Mouse (Mus musculus) ES-Bruce4 (cell line): ENCODE measurements around the gene Atp5e. TPM values are rescaled to one million over a fixed set of nuclear protein-coding genes. Genes with fewer than 3 reads are reported as not detected.

Source experiments
- H3K27ac ChIP-seq: 2 replicates; pipeline ENCODE4 v1.5.1; 2012; ENCODE audit warnings: low read length, inconsistent platforms; ENCODE audit not compliant: insufficient read depth
- H3K27me3 ChIP-seq: 2 replicates; pipeline ENCODE4 v1.6.1; 2012; ENCODE audit warnings: mild to moderate bottlenecking, low read length, inconsistent platforms; ENCODE audit not compliant: control insufficient read depth, poor library complexity, insufficient read depth, severe bottlenecking
- H3K36me3 ChIP-seq: 2 replicates; pipeline ENCODE4 v1.6.1; 2012; ENCODE audit warnings: inconsistent platforms, mild to moderate bottlenecking, low read length, moderate library complexity; ENCODE audit not compliant: control insufficient read depth, poor library complexity, insufficient read depth, severe bottlenecking
- H3K4me1 ChIP-seq: one replicate; pipeline ENCODE4 v1.8.1; 2011; ENCODE audit warnings: low read length; ENCODE audit not compliant: control insufficient read depth, insufficient read depth
- H3K4me3 ChIP-seq: 2 replicates; pipeline ENCODE4 v1.5.1; 2011; ENCODE audit warnings: low read depth, mild to moderate bottlenecking, low read length
- H3K9ac ChIP-seq: 2 replicates; pipeline ENCODE4 v1.6.1; 2012; ENCODE audit warnings: low read depth, mild to moderate bottlenecking, inconsistent platforms; ENCODE audit not compliant: poor library complexity, severe bottlenecking
- H3K9me3 ChIP-seq: replicated peaks from 2 replicates; pipeline ENCODE4 v1.6.1; 2012; ENCODE audit warnings: mild to moderate bottlenecking, low read length, inconsistent platforms; ENCODE audit not compliant: control insufficient read depth, poor library complexity, insufficient read depth, severe bottlenecking
- CTCF ChIP-seq: IDR thresholded peaks from one replicate; pipeline ENCODE4 v1.8.1; 2011; ENCODE audit warnings: low read depth, low read length
- EP300 ChIP-seq: IDR thresholded peaks from 2 replicates; pipeline ENCODE4 v1.6.1; 2011; ENCODE audit warnings: low read depth, low read length; ENCODE audit not compliant: insufficient read depth
- POLR2A ChIP-seq: IDR thresholded peaks from one replicate; pipeline ENCODE4 v1.8.1; 2011; ENCODE audit warnings: low read length; ENCODE audit not compliant: insufficient read depth
- polyA plus RNA-seq: library from polyadenylated mRNA; stranded (reverse); fragments of >200 nt; gene quantifications from 2 replicates; pipeline ENCODE4 v1.2.4, GENCODE M21; 2011; ENCODE audit warnings: low read depth; ENCODE audit not compliant: missing spikeins, insufficient read depth, insufficient read length

The Atp5e gene
- polyA plus RNA-seq, 1 experiment: 311 TPM

DNA sequence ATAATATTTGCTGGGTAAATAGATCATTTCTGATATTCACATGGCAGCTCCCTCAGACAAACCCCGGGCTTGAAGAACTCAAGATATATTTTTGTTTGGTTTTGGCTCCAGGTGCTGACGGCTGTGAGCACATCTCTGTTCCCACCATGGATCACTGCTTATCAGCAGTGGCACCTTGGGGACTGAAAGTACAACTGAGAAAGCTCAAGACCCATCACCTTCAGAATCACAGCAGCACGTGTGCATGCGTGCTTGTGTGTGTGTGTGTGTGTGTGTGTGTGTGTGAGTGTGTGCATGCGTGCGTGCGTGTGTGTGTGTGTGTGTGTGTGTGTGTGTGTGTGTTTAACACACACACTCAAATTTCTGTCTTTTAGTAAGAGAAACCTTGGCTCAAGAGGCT, 19.5 kb downstream of the Atp5e start:
- Histone ChIP-seq H3K36me3 (no peaks in the 10 kb centered on the region), H3K9me3 (no peaks in the 10 kb centered on the region), H3K27me3 (no peaks in the 10 kb centered on the region), H3K27ac (no peak overlapping the region), H3K4me3 (no peak overlapping the region), H3K9ac (no peak overlapping the region), H3K4me1 (no peaks in the 10 kb centered on the region)
- no peak for TF ChIP-seq POLR2A
- TF ChIP-seq CTCF: no peak
- no peak for TF ChIP-seq EP300

DNA sequence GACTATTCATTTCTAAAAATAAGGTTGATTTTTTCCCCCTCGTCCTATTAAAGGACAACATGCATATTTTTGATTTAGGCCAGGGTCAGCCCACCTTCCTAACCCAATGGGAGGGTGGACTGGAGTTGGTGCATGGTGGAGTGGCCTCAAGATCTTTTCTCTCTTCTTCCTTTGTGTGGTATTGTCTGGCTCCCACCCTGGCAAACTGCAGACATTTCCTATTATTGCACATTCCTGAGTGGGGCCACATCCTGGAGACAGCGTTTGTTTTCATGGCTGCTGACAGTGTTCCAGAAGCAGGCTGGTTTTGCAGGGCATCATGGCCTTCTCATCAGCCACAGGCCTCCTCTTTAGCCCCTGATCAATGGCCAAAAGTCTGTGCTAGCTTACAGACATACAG, 20.9 kb downstream of the Atp5e start:
- H3K36me3 ChIP-seq: no peaks in the 10 kb centered on the region
- H3K9ac ChIP-seq: no peak overlapping the region
- H3K4me1 ChIP-seq: no peaks in the 10 kb centered on the region
- H3K27ac ChIP-seq: no peak overlapping the region
- TF ChIP-seq CTCF: no peak
- TF ChIP-seq EP300: no peak
- no peak for TF ChIP-seq POLR2A
- no peak overlapping the region for H3K4me3 ChIP-seq
- H3K27me3 ChIP-seq: no peaks in the 10 kb centered on the region
- no peaks in the 10 kb centered on the region for H3K9me3 ChIP-seq

DNA sequence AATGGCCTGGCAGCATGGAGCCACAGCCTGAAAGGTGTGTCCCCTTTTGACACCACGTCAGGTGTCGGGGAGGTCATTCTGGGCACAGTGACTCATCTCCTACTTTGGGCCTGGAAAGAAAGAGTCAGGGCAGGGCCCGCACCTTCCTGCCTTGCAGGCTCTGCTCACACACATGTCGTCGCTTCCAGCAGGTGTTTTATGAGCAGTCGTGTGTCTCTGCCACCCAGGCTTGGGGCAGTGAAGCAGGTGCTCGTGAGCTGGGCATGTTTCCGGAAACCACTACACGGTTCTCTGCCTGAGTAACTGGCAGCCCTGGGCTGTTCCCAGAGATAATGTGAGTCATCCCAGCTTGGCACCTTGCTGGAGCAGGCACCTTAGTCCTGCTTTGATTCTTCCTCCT, 21.4 kb downstream of the Atp5e start:
- Histone ChIP-seq H3K27me3 (no peaks in the 10 kb centered on the region), H3K9ac (no peak overlapping the region), H3K27ac (no peak overlapping the region), H3K4me1 (no peaks in the 10 kb centered on the region), H3K4me3 (no peak overlapping the region), H3K36me3 (no peaks in the 10 kb centered on the region), H3K9me3 (no peaks in the 10 kb centered on the region)
- TF ChIP-seq CTCF: no peak

DNA sequence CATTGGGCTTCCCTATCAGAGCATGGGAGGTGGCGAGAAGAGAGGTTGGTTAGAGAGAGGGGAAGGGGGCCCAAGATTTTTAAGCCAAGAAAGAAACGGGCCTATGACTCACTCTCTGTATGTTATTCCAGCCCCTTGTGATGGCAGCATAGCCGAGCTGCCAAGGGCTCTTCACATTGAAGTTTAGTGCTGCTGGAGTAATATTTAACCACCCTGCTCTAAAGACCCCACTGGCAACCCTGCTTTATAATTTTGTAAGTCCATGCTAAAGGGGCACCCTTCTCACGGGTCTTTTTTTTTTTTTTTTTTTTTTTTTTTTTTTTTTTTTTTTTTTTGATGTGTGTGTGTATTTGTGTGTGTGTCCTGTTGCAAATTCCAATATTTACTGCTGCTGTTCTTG, 22.0 kb downstream of the Atp5e start:
- Histone ChIP-seq H3K27ac (no peak overlapping the region), H3K9me3 (no peaks in the 10 kb centered on the region), H3K4me1 (no peaks in the 10 kb centered on the region), H3K9ac (no peak overlapping the region), H3K27me3 (no peaks in the 10 kb centered on the region), H3K36me3 (no peaks in the 10 kb centered on the region), H3K4me3 (no peak overlapping the region)
- TF ChIP-seq POLR2A (no peak), CTCF (no peak), EP300 (no peak)

DNA sequence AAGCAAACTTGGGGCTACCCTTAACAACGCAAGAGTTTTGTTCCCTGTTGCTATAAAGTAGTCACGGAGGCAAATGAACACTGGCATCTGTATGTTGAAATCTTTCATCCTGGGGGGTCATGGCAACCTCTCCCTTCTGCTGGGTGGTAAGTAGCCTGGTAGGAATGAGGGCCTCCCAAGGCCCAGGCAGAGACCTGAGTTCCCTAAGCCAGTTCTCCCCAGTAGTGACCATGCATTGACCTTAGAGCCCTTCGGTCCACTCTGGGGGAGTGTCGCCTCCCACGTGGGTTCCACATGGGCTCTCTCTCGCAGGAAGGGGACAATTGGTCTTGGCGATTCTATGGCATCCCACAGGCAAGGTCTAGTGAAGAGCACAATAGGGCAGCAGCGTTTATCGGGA, 23.9 kb downstream of the Atp5e start:
- Histone ChIP-seq H3K4me1 (peaks cover 2% of the 10 kb centered on the region), H3K27me3 (no peaks in the 10 kb centered on the region), H3K9ac (no peak overlapping the region), H3K27ac (no peak overlapping the region), H3K36me3 (no peaks in the 10 kb centered on the region; the same call in 1 of the 2 replicates), H3K9me3 (no peaks in the 10 kb centered on the region), H3K4me3 (no peak overlapping the region)
- TF ChIP-seq EP300 (no peak), CTCF (no peak), POLR2A (no peak)

DNA sequence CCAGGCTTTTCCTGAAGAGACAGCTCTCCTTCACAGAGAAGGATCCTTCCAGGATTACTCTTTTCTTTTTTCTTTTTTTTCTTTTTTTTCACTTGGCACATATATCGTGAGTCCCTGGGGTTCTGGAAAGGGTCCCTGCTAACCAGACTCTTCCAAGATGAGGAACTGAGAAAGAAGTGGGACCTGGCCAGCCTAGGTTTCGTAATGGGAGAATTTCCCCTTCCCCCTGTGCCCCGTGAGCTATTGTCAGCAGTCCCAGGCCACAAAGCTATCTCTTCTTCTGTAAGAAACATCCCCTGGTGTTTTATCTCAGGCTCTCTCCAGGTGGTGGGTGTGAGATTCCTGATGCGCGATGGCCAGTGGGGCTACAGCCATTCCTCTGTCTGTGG, 24.5 kb downstream of the Atp5e start:
- H3K4me3 ChIP-seq: no peak overlapping the region
- no peak overlapping the region for H3K27ac ChIP-seq
- H3K36me3 ChIP-seq: no peaks in the 10 kb centered on the region; the same call in 1 of the 2 replicates
- no peak for TF ChIP-seq CTCF
- peaks cover 6% of the 10 kb centered on the region for H3K4me1 ChIP-seq
- no peaks in the 10 kb centered on the region for H3K9me3 ChIP-seq
- H3K9ac ChIP-seq: no peak overlapping the region
- no peaks in the 10 kb centered on the region for H3K27me3 ChIP-seq
